Mouse (Mus musculus) mature B cell (primary cell): ENCODE measurements around the gene Slc7a8.
"Not testable (repeated sequence)": the region's sequence is repeated elsewhere in the genome, so short reads cannot be mapped to it uniquely, and the experiment has no call there.

ENCODE experiments used
- in situ Hi-C: fragments of 300-500 bp; cut with MboI; formaldehyde crosslinking; loops from 2 replicates; pipeline ENCODE4 v1.14.3; 2019

Gene Slc7a8

GRCm38 (mm10) chr14:54780836-54781609 is 723 bp downstream of the Slc7a8 start:
- in situ Hi-C loops: no loop called here

- in situ Hi-C loops: no loop called here
These were observed 1.7 kb downstream of the Slc7a8 start for GRCm38 (mm10) chr14:54780084-54780483.

GRCm38 (mm10) chr14:54777893-54778292 is 3.9 kb downstream of the Slc7a8 start:
- in situ Hi-C loops: no loop called here

- in situ Hi-C loops: no loop called here
These were observed 5.0 kb downstream of the Slc7a8 start for GRCm38 (mm10) chr14:54776768-54777167.

- in situ Hi-C loops: no loop called here
These were observed 6.2 kb downstream of the Slc7a8 start for GRCm38 (mm10) chr14:54775534-54776041.

GRCm38 (mm10) chr14:54772333-54772856 is 9.4 kb downstream of the Slc7a8 start:
- in situ Hi-C loops: no loop called here

GRCm38 (mm10) chr14:54770373-54770772 is 11.4 kb downstream of the Slc7a8 start:
- in situ Hi-C loops: no loop called here

GRCm38 (mm10) chr14:54769068-54769425 is 12.7 kb downstream of the Slc7a8 start:
- in situ Hi-C loops: no loop called here

- in situ Hi-C loops: no loop called here
These were observed 13.3 kb downstream of the Slc7a8 start for GRCm38 (mm10) chr14:54768314-54769067.

- in situ Hi-C loops: not testable (repeated sequence)
These were observed 14.8 kb downstream of the Slc7a8 start for GRCm38 (mm10) chr14:54766937-54767336.

GRCm38 (mm10) chr14:54756382-54756781 is 25.4 kb downstream of the Slc7a8 start:
- in situ Hi-C loops: no loop called here

- in situ Hi-C loops: no loop called here
These were observed 27.1 kb downstream of the Slc7a8 start for GRCm38 (mm10) chr14:54754602-54755018.

- in situ Hi-C loops: no loop called here
These were observed 27.7 kb downstream of the Slc7a8 start for GRCm38 (mm10) chr14:54753986-54754601.

GRCm38 (mm10) chr14:54752938-54753337 is 28.8 kb downstream of the Slc7a8 start:
- in situ Hi-C loops: no loop called here

GRCm38 (mm10) chr14:54751768-54752167 is 30.0 kb downstream of the Slc7a8 start:
- in situ Hi-C loops: no loop called here

- in situ Hi-C loops: no loop called here
These were observed 32.5 kb downstream of the Slc7a8 start for GRCm38 (mm10) chr14:54749238-54749637.

- in situ Hi-C loops: no loop called here
These were observed 33.5 kb downstream of the Slc7a8 start for GRCm38 (mm10) chr14:54747942-54748917.

- in situ Hi-C loops: no loop called here
These were observed 35.7 kb downstream of the Slc7a8 start for GRCm38 (mm10) chr14:54746038-54746437.

- in situ Hi-C loops: no loop called here
These were observed 37.3 kb downstream of the Slc7a8 start for GRCm38 (mm10) chr14:54744473-54744872.

- in situ Hi-C loops: no loop called here
These were observed 39.4 kb downstream of the Slc7a8 start for GRCm38 (mm10) chr14:54742375-54742774.

GRCm38 (mm10) chr14:54741721-54742120 is 40.0 kb downstream of the Slc7a8 start:
- in situ Hi-C loops: no loop called here
